Mouse (Mus musculus): ENCODE measurements around the gene Hspbp1. TPM values are rescaled to one million over a fixed set of nuclear protein-coding genes. Genes with fewer than 3 reads are reported as not detected.

Gene Hspbp1
- total RNA-seq, 4 experiments from 2014 or later: 76.4 to 91.2 (median 84.1) TPM

- DNase-seq (ENCODE audit: low spot score in 2 of 2): no peak
Observed at GRCm38 (mm10) chr7:4636179-4636578, 48.7 kb downstream of the Hspbp1 start.

- no peak for DNase-seq (ENCODE audit: low spot score in 2 of 2)
Observed at GRCm38 (mm10) chr7:4631031-4631430, 53.8 kb downstream of the Hspbp1 start, which contains the start of gene Tmem86b. Gene Tmem86b (minus strand): TSS chr7:4631422.

GRCm38 (mm10) chr7:4630198-4630597 lies 54.7 kb downstream of the Hspbp1 start:
- no peak for DNase-seq (ENCODE audit: low spot score in 2 of 2)

GRCm38 (mm10) chr7:4629586-4629985 lies 55.3 kb downstream of the Hspbp1 start:
- no peak for DNase-seq (ENCODE audit: low spot score in 2 of 2)

DNA sequence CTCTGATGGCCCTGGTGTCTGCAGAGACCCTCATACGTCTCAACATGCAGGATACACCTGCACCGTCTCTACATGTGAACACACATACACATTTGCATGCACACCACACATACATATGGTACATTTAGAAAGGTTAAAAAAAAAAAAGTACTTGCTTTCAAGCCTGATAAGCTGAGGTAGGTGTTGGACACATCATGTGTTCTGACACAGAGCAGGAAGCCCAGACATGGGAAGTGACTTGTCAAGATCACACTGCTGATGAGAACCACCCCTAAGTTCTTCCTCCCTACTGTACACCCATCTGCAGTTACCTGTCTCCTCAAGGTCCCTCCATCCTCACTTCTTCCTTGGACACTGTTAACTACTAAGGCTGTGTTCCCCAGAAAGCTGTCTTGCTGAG lies 58.9 kb downstream of the Hspbp1 start:
- DNase-seq (ENCODE audit: low spot score in 2 of 2): no peak

GRCm38 (mm10) chr7:4624343-4624742 lies 60.5 kb downstream of the Hspbp1 start:
- no peak for DNase-seq (ENCODE audit: low spot score in 2 of 2)

DNA sequence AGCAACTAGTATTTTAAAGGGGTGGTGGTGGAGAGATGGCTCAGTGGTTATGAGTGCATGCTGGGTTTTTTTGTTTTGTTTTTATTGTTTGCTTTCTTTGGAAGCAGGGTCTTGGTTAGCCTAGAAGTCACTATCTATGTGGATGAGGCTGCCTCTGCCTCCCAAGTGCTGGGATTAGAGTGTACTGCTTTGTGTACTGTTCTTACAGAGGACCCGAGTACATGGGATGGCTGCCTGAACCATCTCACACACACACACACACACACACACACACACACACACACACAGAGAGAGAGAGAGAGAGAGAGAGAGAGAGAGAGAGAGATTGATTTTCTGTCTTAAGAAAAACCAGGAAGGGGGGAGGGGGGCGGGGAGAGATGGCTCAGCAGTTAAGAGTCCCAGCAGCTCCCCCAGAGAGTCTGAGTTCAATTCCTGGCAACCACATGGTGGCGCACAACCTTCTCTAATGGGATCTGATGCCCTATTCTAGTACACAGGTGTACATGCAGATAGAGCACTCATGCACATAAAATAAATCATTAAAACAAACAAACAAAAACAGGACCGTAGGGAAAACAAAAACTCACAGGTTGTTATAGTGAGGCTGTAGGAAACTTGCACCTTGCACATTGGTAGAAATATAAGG lies 61.2 kb downstream of the Hspbp1 start:
- DNase-seq (ENCODE audit: low spot score in 2 of 2): no peak

DNA sequence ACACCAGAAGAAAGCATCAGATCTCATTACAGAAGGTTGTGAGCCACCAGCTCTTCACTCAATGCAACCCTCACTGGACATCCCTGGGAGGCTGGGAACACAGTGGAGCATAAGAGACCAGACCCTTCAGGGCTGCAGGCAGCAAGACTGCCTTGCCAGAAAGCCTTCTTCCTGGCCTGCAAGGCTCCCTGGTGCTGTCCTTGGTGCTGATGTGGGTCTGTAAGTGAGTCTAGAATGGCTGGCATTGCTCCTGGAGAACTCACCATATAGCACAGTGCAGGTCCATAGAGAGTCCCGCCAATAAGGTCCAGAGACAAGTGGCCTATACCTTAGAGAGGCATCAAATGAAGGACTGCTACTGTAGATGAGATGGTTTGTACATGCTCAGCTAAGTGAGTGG lies 64.9 kb downstream of the Hspbp1 start:
- no peak for DNase-seq (ENCODE audit: low spot score in 2 of 2)

- no peak for DNase-seq (ENCODE audit: low spot score in 2 of 2)
Observed at GRCm38 (mm10) chr7:4613740-4614403, 71.0 kb downstream of the Hspbp1 start.

DNA sequence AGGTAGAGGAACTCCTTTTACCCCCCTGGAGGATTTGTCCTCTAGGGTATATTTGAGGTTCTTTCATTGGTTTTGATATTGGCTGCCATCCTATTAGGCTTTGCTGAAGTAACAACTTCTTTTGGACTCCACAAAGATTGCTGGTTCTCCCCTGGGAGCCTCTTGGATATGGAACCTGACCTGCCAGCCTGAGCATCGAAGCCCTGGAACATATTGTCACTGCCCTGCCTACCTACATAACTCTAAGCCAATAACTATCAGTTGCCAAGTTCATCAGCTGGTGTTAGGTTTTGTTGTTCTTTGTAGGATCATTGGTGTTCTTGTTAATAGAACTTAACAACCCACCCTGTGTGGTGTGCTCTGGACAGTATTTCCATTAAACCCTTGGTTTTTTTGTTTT lies 71.9 kb downstream of the Hspbp1 start:
- no peak for DNase-seq (ENCODE audit: low spot score in 2 of 2)

- DNase-seq (ENCODE audit: low spot score in 2 of 2): no peak
Observed at GRCm38 (mm10) chr7:4612386-4612785, 72.5 kb downstream of the Hspbp1 start.

DNA sequence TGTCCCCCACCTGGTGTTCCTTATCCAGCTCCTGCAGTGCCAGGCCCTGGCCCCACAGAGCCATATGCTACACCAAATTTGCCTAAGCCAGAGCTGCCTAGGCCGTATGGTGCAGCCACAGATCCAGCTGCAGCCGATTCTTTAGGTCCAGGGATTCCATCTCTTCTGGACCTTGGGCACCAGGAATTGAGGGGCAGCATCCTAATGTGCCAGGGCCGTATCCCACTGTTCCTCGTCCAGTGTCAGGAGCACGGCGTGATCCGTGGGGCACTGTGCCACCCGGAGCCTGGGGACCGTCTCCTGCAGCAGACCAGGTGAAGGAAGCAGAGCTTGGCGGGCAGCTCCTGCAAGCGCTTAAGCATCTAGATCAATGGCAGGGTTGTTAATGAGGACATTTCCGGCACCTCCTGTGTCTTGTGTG lies 72.9 kb downstream of the Hspbp1 start:
- no peak for DNase-seq (ENCODE audit: low spot score in 2 of 2)

DNA sequence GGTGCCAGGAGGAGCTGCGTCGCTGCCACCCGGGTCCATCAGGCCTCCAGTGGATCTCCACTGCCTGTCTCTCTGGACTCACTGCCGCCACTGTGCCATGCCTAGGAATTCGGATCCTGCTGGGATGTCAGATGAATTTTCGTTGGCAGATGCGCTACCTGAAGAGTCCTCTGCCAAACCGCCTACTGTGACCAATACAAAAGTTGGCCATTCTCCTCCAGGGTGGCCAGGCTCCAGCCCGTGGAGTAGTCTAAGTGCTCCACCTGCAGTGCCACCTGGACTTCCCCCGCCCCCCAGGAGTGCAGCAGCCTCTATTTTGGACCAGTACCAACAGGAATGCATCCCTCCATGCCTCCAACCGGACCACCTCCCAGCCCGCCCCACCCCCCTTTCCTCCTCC lies 73.4 kb downstream of the Hspbp1 start:
- DNase-seq (ENCODE audit: low spot score in 2 of 2): no peak

Other genes starting within 250 kb of the Hspbp1 start
- 10 to 100 TPM; 27.0 to 31.7 (median 30.2) TPM for gene Rdh13, start 239.4 kb downstream of the Hspbp1 start, total RNA-seq (2022)
- 1 to 10 TPM; 6.1 to 9.1 (median 6.2) TPM for gene Eps8l1, start 224.4 kb downstream of the Hspbp1 start, total RNA-seq (2022)
- 100 to 1,000 TPM; 143 to 158 (median 147) TPM for gene Ppp1r12c, start 183.4 kb downstream of the Hspbp1 start, total RNA-seq (2022)
- gene Tnnt1, start 168.7 kb downstream of the Hspbp1 start, total RNA-seq (2022): 1 to 10 TPM; 1.3 to 4.0 (median 2.0) TPM
- gene Tnni3, start 160.8 kb downstream of the Hspbp1 start, total RNA-seq (2022): 1 to 10 TPM in 1 of 4 experiments, not detected in 3; 1.3 TPM
- gene Dnaaf3, start 152.6 kb downstream of the Hspbp1 start, total RNA-seq (2022): 1 to 10 TPM in 1 of 4 experiments, under 1 TPM in 2, not detected in 1; 0.77 to 1.6 (median 0.96) TPM
- gene Syt5, start 137.5 kb downstream of the Hspbp1 start, total RNA-seq (2022): 100 to 1,000 TPM; 180 to 219 (median 211) TPM
- gene Ptprh, start 81.0 kb downstream of the Hspbp1 start, total RNA-seq (2022): under 1 TPM; 0.59 to 0.85 (median 0.67) TPM
- 10 to 100 TPM; 15.4 to 27.0 (median 20.7) TPM for gene Tmem86b, start 53.6 kb downstream of the Hspbp1 start, total RNA-seq (2022)
- gene Ppp6r1, start 26.0 kb downstream of the Hspbp1 start, total RNA-seq (2022): 100 to 1,000 TPM; 130 to 139 (median 134) TPM
- 100 to 1,000 TPM; 314 to 327 (median 325) TPM for gene Brsk1, start 5.5 kb upstream of the Hspbp1 start, total RNA-seq (2022)
- gene Tmem150b, start 40.2 kb upstream of the Hspbp1 start, total RNA-seq (2022): under 1 TPM in 2 of 4 experiments, not detected in 2; 0.27 to 0.36 TPM
- gene Kmt5c, start 55.0 kb upstream of the Hspbp1 start, total RNA-seq (2022): 10 to 100 TPM; 26.1 to 39.8 (median 33.0) TPM
- 10 to 100 TPM in 1 of 4 experiments, 1 to 10 TPM in 3; 6.0 to 13.0 (median 7.4) TPM for gene Cox6b2, start 68.0 kb upstream of the Hspbp1 start, total RNA-seq (2022)
- gene Fam71e2, start 86.2 kb upstream of the Hspbp1 start, total RNA-seq (2022): not detected
- under 1 TPM; 0.31 to 0.43 (median 0.37) TPM for gene Il11, start 97.8 kb upstream of the Hspbp1 start, total RNA-seq (2022)
- gene Tmem190, start 97.9 kb upstream of the Hspbp1 start, total RNA-seq (2022): not detected
- gene Tmem238, start 104.6 kb upstream of the Hspbp1 start, total RNA-seq (2022): 1 to 10 TPM; 1.2 to 3.7 (median 2.0) TPM
- gene Rpl28, start 107.8 kb upstream of the Hspbp1 start, total RNA-seq (2022): 100 to 1,000 TPM; 350 to 553 (median 418) TPM
- gene Ube2s, start 127.5 kb upstream of the Hspbp1 start, total RNA-seq (2022): 100 to 1,000 TPM; 113 to 119 (median 116) TPM
- 100 to 1,000 TPM; 133 to 179 (median 153) TPM for gene Shisa7, start 159.6 kb upstream of the Hspbp1 start, total RNA-seq (2022)
- gene Isoc2b, start 185.2 kb upstream of the Hspbp1 start, total RNA-seq (2022): 1 to 10 TPM; 4.7 to 8.9 (median 6.9) TPM
- 10 to 100 TPM; 13.7 to 16.0 (median 14.2) TPM for gene Isoc2a, start 192.1 kb upstream of the Hspbp1 start, total RNA-seq (2022)
- gene Gm36210, start 221.4 kb upstream of the Hspbp1 start, total RNA-seq (2022): under 1 TPM; 0.29 to 0.77 (median 0.39) TPM
- 10 to 100 TPM; 13.0 to 15.3 (median 13.9) TPM for gene Zfp628, start 230.1 kb upstream of the Hspbp1 start, total RNA-seq (2022)
- gene Nat14, start 237.0 kb upstream of the Hspbp1 start, total RNA-seq (2022): 100 to 1,000 TPM in 2 of 4 experiments, 10 to 100 TPM in 2; 89.9 to 111 (median 102) TPM
- 1 to 10 TPM; 2.8 to 5.1 (median 4.2) TPM for gene Ssc5d, start 240.7 kb upstream of the Hspbp1 start, total RNA-seq (2022)

All from layer of hippocampus, adult 8-10 months (tissue).